Mouse (Mus musculus) MEL (cell line): ENCODE data around the gene Inpp5e.

Experiments used
- CTCF ChIP-seq, 3 experiments: IDR thresholded peaks in 2 of 3; conservative IDR thresholded peaks in 1 of 3; 2 replicates each; pipeline ENCODE4 v1.5.1; 2011 to 2012; ENCODE audit warnings: low read length in 3 of 3, low read depth in 2 of 3, mild to moderate bottlenecking in 2 of 3, improper control_type of control experiment in 1 of 3, inconsistent platforms in 1 of 3, mixed read lengths in 1 of 3, moderate library complexity in 1 of 3; ENCODE audit not compliant: control insufficient read depth in 1 of 3, insufficient read depth in 1 of 3, poor library complexity in 1 of 3, severe bottlenecking in 1 of 3
- MAFK ChIP-seq: IDR thresholded peaks from 2 replicates; pipeline ENCODE4 v1.6.1; 2011; ENCODE audit warnings: low read depth, mild to moderate bottlenecking, low read length, improper control_type of control experiment, borderline replicate concordance
- POLR2A ChIP-seq, 2 experiments: IDR thresholded peaks; 2 replicates each; pipeline ENCODE4 v1.6.1; 2011 to 2012; ENCODE audit warnings: low read length in 2 of 2, mild to moderate bottlenecking in 2 of 2, control low read depth in 1 of 2, improper control_type of control experiment in 1 of 2, low read depth in 1 of 2, moderate library complexity in 1 of 2; ENCODE audit not compliant: control insufficient read depth in 1 of 2, insufficient read depth in 1 of 2, poor library complexity in 1 of 2
- POLR2AphosphoS2 ChIP-seq: IDR thresholded peaks from 2 replicates; pipeline ENCODE4 v1.6.1; 2011; ENCODE audit warnings: low read length, improper control_type of control experiment
- ZC3H11A ChIP-seq: IDR thresholded peaks from 2 replicates; pipeline ENCODE4 v1.6.1; 2012; ENCODE audit warnings: low read depth, mild to moderate bottlenecking, inconsistent platforms, low read length, improper control_type of control experiment

DNA sequence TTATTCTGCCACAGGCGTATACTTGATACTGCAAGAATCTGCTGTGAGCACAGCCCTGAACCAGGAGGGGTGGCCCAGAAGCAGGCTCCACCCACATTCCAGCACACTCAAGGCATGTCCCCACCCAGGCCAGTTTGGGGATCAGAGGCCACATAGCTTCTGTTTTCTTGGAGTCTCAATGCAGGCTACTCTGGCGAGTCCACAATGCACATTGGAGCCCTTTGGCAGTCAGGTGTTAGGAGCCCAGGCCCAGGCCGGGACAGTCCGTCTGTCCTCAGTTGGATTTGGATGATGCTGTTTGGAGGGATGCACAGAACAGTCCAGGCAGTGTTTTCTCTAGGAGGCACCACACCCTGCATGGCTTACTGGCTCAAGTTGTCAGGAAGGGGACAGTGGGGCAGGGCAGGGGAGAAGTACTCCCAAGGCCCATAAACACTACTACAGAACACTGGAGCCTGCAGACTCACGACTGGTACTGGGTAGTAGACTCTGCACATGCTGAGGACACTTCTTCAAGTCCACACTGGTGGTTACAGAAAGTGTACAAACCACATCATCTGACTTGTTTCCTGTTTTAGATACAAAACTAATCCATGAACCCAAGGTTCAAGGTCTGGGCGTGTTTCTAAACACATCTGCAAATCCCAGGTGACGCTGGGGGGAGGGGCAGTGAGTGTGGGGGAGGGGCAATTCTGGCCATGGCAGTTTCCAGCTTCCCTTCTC is 49.6 kb upstream of the Inpp5e start:
- TF ChIP-seq POLR2A (IDR thresholded peaks at IDR 0.05; ENCODE audit: control insufficient read depth in 1 of 2, insufficient read depth in 1 of 2, low read depth in 1 of 2, low read length in 2 of 2, poor library complexity in 1 of 2) (no peak), MAFK (no peak), CTCF (IDR thresholded peaks at IDR 0.05 in 2 of 3, conservative IDR thresholded peaks at IDR 0.05 in 1 of 3; ENCODE audit: control insufficient read depth in 1 of 3, insufficient read depth in 1 of 3, low read depth in 2 of 3, low read length in 3 of 3, poor library complexity in 1 of 3, severe bottlenecking in 1 of 3) (no peak), ZC3H11A (no peak), POLR2AphosphoS2 (no peak)
